Mouse (Mus musculus): ENCODE measurements around the gene Atg7.

DNA sequence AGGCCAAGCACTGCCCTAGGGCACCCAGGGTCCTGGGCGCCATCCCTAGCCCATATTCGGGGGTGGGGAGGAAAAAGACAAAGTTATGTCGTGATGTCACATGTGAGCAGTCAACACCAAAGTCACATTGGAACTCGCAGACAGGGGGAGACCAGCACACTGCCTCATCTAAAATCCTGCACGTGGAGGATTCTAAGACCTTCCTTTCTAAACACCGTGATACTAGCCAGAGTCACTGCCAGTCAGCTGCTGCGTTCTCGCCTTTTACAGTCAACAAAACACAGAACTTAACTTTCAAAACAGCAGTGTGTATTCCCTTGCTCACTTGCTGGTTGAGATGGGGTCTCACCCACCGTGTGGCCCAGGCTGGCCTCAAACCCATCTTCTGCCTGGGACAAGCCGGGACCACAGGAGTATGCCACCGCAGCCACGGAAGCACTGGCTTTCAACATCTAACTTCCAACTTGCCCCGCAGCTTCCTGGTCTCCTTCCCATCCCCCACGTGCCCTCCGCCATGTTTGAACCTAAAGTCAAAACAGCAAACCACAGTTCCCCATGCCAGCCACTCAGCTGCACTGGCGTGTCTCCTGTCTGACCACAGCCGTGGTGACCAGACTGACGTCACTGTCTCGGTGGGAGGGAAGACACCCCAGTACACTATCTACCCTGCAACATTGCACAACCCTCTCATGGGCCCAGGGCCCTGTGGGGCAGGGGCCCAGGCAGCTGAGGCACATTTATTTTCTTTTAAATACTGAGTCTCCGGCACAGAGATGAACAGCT, 250.7 kb downstream of the Atg7 start:
- no peak for TF ChIP-seq CTCF (IDR thresholded peaks at IDR 0.05; ENCODE audit: low read depth)
- peak; percentile 61; the same call in 1 of the 2 replicates for TF ChIP-seq EP300 (IDR thresholded peaks at IDR 0.05; ENCODE audit: low read depth)
